Mouse (Mus musculus) heart, postnatal 0 days (tissue): Measurements from ENCODE around the gene Fez2.

Experiments used
- CTCF ChIP-seq: IDR thresholded peaks from 2 replicates; pipeline ENCODE4 v1.5.1; 2016; ENCODE audit warnings: antibody characterized with exemption, control low read depth, low read depth
- EP300 ChIP-seq: IDR thresholded peaks from 2 replicates; pipeline ENCODE4 v1.6.1; 2016; ENCODE audit warnings: antibody characterized with exemption, low read depth

DNA sequence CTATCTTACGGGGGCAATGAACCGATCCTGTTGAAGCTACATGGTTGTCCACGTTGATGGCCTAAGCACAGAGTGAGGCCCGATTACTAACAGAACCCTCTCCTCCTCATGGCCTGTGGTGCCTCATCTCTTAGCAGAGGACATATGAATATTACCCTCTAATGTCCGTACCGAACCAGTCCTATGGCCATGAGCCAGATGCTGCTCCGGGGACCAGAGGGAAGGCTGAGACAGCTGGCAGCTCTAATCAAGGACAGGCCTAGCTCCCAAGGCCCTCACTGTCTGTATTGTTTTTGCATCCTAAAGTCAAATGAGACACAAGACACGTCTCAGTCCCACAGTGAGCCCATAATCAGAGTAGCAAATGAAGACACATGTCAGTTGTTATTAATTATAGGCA, 62.3 kb downstream of the Fez2 start:
- TF ChIP-seq CTCF (no peak), EP300 (no peak)
